Mouse (Mus musculus): ENCODE measurements at regions not wholly inside any gene's neighbourhood (a gene's known extent, or its start where the extent isn't known, plus 50 kb on each side); places are given as distances from the start of the nearest gene placed in this dataset.

DNA sequence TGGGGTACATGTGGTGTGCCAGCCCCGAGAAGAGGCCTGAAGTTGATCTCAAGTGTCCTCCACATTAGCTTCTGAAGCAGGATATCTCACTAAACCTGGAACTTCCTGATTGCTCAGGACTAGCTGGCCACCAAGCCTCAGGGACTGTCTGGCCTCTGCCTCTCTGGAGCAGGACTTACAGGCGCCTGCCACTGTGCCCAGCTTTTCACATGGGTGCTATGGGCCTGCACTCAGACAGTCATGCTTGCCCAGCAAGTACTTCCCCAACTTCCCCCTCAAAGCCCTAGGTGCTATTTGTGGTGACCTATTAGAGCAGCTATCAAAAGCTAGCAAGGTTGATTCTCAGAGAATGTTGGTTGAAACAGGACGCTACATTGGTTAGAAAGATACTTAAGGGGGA lies 220.0 kb downstream of the CK137956 start:
- TF ChIP-seq POLR2A (IDR thresholded peaks at IDR 0.05; ENCODE audit: low read depth, low read length) (no peak), CTCF (conservative IDR thresholded peaks at IDR 0.05; ENCODE audit: insufficient read depth, insufficient read length, low read depth, low read length) (no peak)

Data from kidney, adult 2 months (tissue).